Mouse (Mus musculus) kidney, embryonic 14.5 days (tissue): Measurements from ENCODE around the gene Wfdc5. TPM values are rescaled to one million over a fixed set of nuclear protein-coding genes. Genes with fewer than 3 reads are reported as not detected.

Source experiments
- ATAC-seq: fragments of 200-750 bp; cut with Nextera tagmentation; 2 replicates; pipeline ENCODE4 v1.8.0; 2017; ENCODE audit warnings: moderate number of reproducible peaks, mild to moderate bottlenecking, moderate TSS enrichment, moderate library complexity; ENCODE audit not compliant: low FRiP score, low TSS enrichment
- H3K27ac ChIP-seq: fragments of 300-500 bp; sonication (generic); 2 replicates; pipeline ENCODE4 v1.5.1; 2014; ENCODE audit warnings: low read depth, mild to moderate bottlenecking, low read length, moderate library complexity, mixed read lengths
- H3K27me3 ChIP-seq: fragments of 300-500 bp; sonication (generic); 2 replicates; pipeline ENCODE4 v1.6.1; 2014; ENCODE audit warnings: mild to moderate bottlenecking, low read length; ENCODE audit not compliant: control insufficient read depth, insufficient read depth
- H3K36me3 ChIP-seq: fragments of 300-500 bp; sonication (generic); 2 replicates; pipeline ENCODE4 v1.6.1; 2014; ENCODE audit warnings: low read length, mixed read lengths; ENCODE audit not compliant: control insufficient read depth, insufficient read depth
- H3K4me1 ChIP-seq: fragments of 300-500 bp; sonication (generic); 2 replicates; pipeline ENCODE4 v1.6.1; 2014; ENCODE audit warnings: low read length, mixed read lengths; ENCODE audit not compliant: control insufficient read depth, insufficient read depth
- H3K4me2 ChIP-seq: fragments of 300-500 bp; sonication (generic); replicated peaks from 2 replicates; pipeline ENCODE4 v1.6.1; 2014; ENCODE audit warnings: low read depth, mild to moderate bottlenecking, low read length
- H3K4me3 ChIP-seq: fragments of 300-500 bp; sonication (generic); 2 replicates; pipeline ENCODE4 v1.5.1; 2014; ENCODE audit warnings: mild to moderate bottlenecking, low read length
- H3K9ac ChIP-seq: fragments of 300-500 bp; sonication (generic); 2 replicates; pipeline ENCODE4 v1.6.1; 2014; ENCODE audit warnings: low read depth, mild to moderate bottlenecking, low read length, moderate library complexity
- H3K9me3 ChIP-seq: fragments of 300-500 bp; sonication (generic); 2 replicates; pipeline ENCODE4 v1.6.1; 2016; ENCODE audit warnings: low read length; ENCODE audit not compliant: control insufficient read depth
- WGBS: fragments of 180-500 bp; shearing (Covaris S2); extraction: QIAGEN DNeasy Blood & Tissue Kit; methylation state at CpG from one replicate; pipeline ENCODE4 v1.1.7; 2014; 5-methylcytosine and 5-hydroxymethylcytosine counted together
- polyA plus RNA-seq: library from polyadenylated mRNA; unstranded; fragments of >200 nt; fragmentation: Nextera tagmentation; extraction: Ambion mirVana; gene quantifications from 2 replicates; pipeline ENCODE4 v1.2.1, GENCODE M21; 2014

The Wfdc5 gene
- polyA plus RNA-seq, 1 experiment from 2014 or later, result not detected

DNA sequence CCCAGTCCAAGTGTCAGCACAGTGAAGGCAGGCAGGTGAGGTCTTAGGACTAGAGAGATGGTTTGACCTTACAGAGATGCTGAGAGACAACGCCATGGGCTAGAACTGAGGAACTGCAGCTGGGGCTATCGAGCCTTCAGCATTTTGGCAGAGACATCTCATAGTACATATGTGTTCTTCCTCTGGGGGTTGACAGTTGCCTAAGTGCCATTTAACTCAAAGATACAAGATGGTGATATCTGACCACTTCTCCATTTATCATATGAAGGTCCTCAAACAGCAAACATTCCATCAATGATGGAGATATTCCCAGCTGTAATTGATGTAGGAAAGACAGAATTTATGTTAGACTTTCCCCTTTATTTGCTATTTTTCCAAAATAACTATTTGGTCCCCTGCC, 55.2 kb downstream of the Wfdc5 start:
- no peak overlapping the region for H3K4me2 ChIP-seq
- H3K27ac ChIP-seq, result no peak overlapping the region
- 99% methylated on average over 2 of the region's 2 CpGs for WGBS
- H3K4me1 ChIP-seq, result no peaks in the 10 kb centered on the region
- H3K27me3 ChIP-seq, result no peaks in the 10 kb centered on the region
- ATAC-seq, result no peak
- no peaks in the 10 kb centered on the region for H3K9me3 ChIP-seq
- no peak overlapping the region for H3K4me3 ChIP-seq
- H3K9ac ChIP-seq, result no peak overlapping the region
- peaks cover 8% of the 10 kb centered on the region; the same call in 1 of the 2 replicates for H3K36me3 ChIP-seq

GRCm38 (mm10) chr2:164126533-164126955, 56.0 kb downstream of the Wfdc5 start:
- no peak for ATAC-seq
- WGBS, result 84% methylated on average over 13 of the region's 13 CpGs

More at GRCm38 (mm10) chr2:164126533-164126955, 56.0 kb downstream of the Wfdc5 start:
- H3K36me3 ChIP-seq, result peaks cover 7% of the 10 kb centered on the region; the same call in 1 of the 2 replicates
- no peaks in the 10 kb centered on the region for H3K27me3 ChIP-seq
- H3K27ac ChIP-seq, result no peak overlapping the region
- no peaks in the 10 kb centered on the region for H3K4me1 ChIP-seq
- H3K4me3 ChIP-seq, result no peak overlapping the region
- H3K9ac ChIP-seq, result no peak overlapping the region
- no peak overlapping the region for H3K4me2 ChIP-seq
- no peaks in the 10 kb centered on the region for H3K9me3 ChIP-seq

Other genes starting within 250 kb of the Wfdc5 start
- gene Ywhab, start 187.8 kb downstream of the Wfdc5 start, polyA plus RNA-seq, result 217 and 305 TPM in 2 replicates
- gene Pabpc1l, start 157.3 kb downstream of the Wfdc5 start, polyA plus RNA-seq, result 2.7 and 3.4 TPM in 2 replicates
- 24.1 and 36.5 TPM in 2 replicates for gene Stk4, start 112.4 kb downstream of the Wfdc5 start, polyA plus RNA-seq
- 63.4 and 70.5 TPM in 2 replicates for gene Tomm34, start 111.6 kb downstream of the Wfdc5 start, polyA plus RNA-seq
- 0.16 TPM in 1 of 2 replicates, not detected in the other for gene Kcns1, start 11.6 kb downstream of the Wfdc5 start, polyA plus RNA-seq
- not detected in 2 replicates for gene Wfdc12, start 7.9 kb upstream of the Wfdc5 start, polyA plus RNA-seq
- gene Wfdc15a, start 17.4 kb upstream of the Wfdc5 start, polyA plus RNA-seq, result not detected in 2 replicates
- 76.1 and 106 TPM in 2 replicates for gene Wfdc15b, start 38.9 kb upstream of the Wfdc5 start, polyA plus RNA-seq
- gene Svs2, start 55.7 kb upstream of the Wfdc5 start, polyA plus RNA-seq, result not detected in 2 replicates
- gene Svs3b, start 73.9 kb upstream of the Wfdc5 start, polyA plus RNA-seq, result not detected in 2 replicates
- gene Svs4, start 95.7 kb upstream of the Wfdc5 start, polyA plus RNA-seq, result not detected in 2 replicates
- gene Svs3a, start 106.5 kb upstream of the Wfdc5 start, polyA plus RNA-seq, result not detected in 2 replicates
- not detected in 2 replicates for gene Svs6, start 134.0 kb upstream of the Wfdc5 start, polyA plus RNA-seq
- not detected in 2 replicates for gene Svs5, start 150.0 kb upstream of the Wfdc5 start, polyA plus RNA-seq
- gene Slpi, start 206.4 kb upstream of the Wfdc5 start, polyA plus RNA-seq, result 0.44 TPM in 1 of 2 replicates, not detected in the other
- gene Rbpjl, start 220.4 kb upstream of the Wfdc5 start, polyA plus RNA-seq, result not detected in 2 replicates
- 0.12 and 0.20 TPM in 2 replicates for gene Matn4, start 222.4 kb upstream of the Wfdc5 start, polyA plus RNA-seq